In genomic region chr3:51075219-51075920, GRCm38 (mm10) we compare ENCODE assay signal across 9 mouse cellular contexts.
DNase-seq lines count a peak whose midpoint lies in the region; ATAC-seq and TF ChIP-seq lines count a peak whose summit lies in the region.
"Had no signal": no experiment of that assay in that cellular context is flagged by ENCODE, and none has a peak within 500 bp of the region (broad histone marks: within the 10 kb centered on the region; RNA-seq: fewer than 3 reads in every experiment).

No protein-coding gene starts in this region.

- peaks cover 21% of the 10 kb centered on the region for H3K4me1 ChIP-seq in kidney, embryonic 15.5 days
- H3K4me1 ChIP-seq in cerebellum, adult 2 months (ENCODE audit: control insufficient read depth, insufficient read depth, low read length) = no peaks in the 10 kb centered on the region; the same call in 1 of the 2 replicates
- peaks cover 11% of the 10 kb centered on the region; the same call in 1 of the 2 replicates for H3K4me1 ChIP-seq in hindbrain, embryonic 12.5 days

- 70% methylated on average over 10 of the region's 10 CpGs for WGBS in kidney, embryonic 15.5 days
- WGBS in cerebellum, adult 2 months = 10% methylated on average over 10 of the region's 10 CpGs
- 82% methylated on average over 10 of the region's 10 CpGs for WGBS in hindbrain, embryonic 12.5 days

- no peak overlapping the region for H3K27ac ChIP-seq in kidney, embryonic 15.5 days
- no peak overlapping the region for H3K27ac ChIP-seq in cerebellum, adult 2 months (ENCODE audit: insufficient read depth, low read length)
- H3K27ac ChIP-seq in hindbrain, embryonic 12.5 days = no peak overlapping the region
- H3K27ac ChIP-seq: liver, embryonic 14.5 days had no signal

- no peak overlapping the region for H3K4me3 ChIP-seq in kidney, embryonic 15.5 days (replicated peaks)
- H3K4me3 ChIP-seq in cerebellum, adult 2 months (replicated peaks; ENCODE audit: insufficient read depth, low read depth, low read length) = no peak overlapping the region
- no peak overlapping the region for H3K4me3 ChIP-seq in hindbrain, embryonic 12.5 days

- DNase-seq in kidney, postnatal 36 days = peak; percentile 15 to 37
- peak; percentile 43 to 66 for DNase-seq in cerebellum, adult 2 months
- peak; percentile 34 for DNase-seq in gastrocnemius, postnatal 14 days
- DNase-seq in lung, postnatal 14 days = peak; percentile 20
- DNase-seq in left cerebral cortex, adult 18-20 months (ENCODE audit: low spot score in 2 of 2) = no peak
- DNase-seq in yolk sac, embryonic 10.5 days (ENCODE audit: low spot score) = no peak

- no peak for ATAC-seq in kidney, embryonic 15.5 days (replicated peaks; ENCODE audit: low FRiP score)
- ATAC-seq in hindbrain, embryonic 12.5 days (ENCODE audit: low FRiP score) = no peak

- H3K9me3 ChIP-seq in kidney, embryonic 15.5 days (replicated peaks) = no peaks in the 10 kb centered on the region
- no peaks in the 10 kb centered on the region for H3K9me3 ChIP-seq in hindbrain, embryonic 12.5 days (replicated peaks)

- no peak for TF ChIP-seq CTCF in cerebellum, adult 2 months (IDR thresholded peaks at IDR 0.05; ENCODE audit: borderline replicate concordance, insufficient read depth, low read depth, low read length)

- intact Hi-C loops in gastrocnemius, postnatal 14 days (cut with DNase I; ENCODE audit: low total_unique reads) = no loop called here

- no peak overlapping the region for H3K9ac ChIP-seq in kidney, embryonic 15.5 days
- H3K9ac ChIP-seq in hindbrain, embryonic 12.5 days = no peak overlapping the region
- H3K9ac ChIP-seq: liver, embryonic 14.5 days had no signal

- no peaks in the 10 kb centered on the region for H3K36me3 ChIP-seq in kidney, embryonic 15.5 days
- H3K36me3 ChIP-seq in hindbrain, embryonic 12.5 days = no peaks in the 10 kb centered on the region

- TF ChIP-seq POLR2A in cerebellum, adult 2 months (IDR thresholded peaks at IDR 0.05; ENCODE audit: borderline replicate concordance, insufficient read depth, low read length) = no peak

- no peaks in the 10 kb centered on the region for H3K27me3 ChIP-seq in kidney, embryonic 15.5 days
- H3K27me3 ChIP-seq in cerebellum, adult 2 months (ENCODE audit: control insufficient read depth, insufficient read depth, low read length) = no peaks in the 10 kb centered on the region
- H3K27me3 ChIP-seq in hindbrain, embryonic 12.5 days = no peaks in the 10 kb centered on the region

- H3K4me2 ChIP-seq in kidney, embryonic 15.5 days = no peak overlapping the region
- H3K4me2 ChIP-seq in hindbrain, embryonic 12.5 days (replicated peaks) = no peak overlapping the region

Comparison
In these comparisons a context has a peak if more than half of its experiments do, and no peak if none do; other contexts are left out.
1. DNase-seq: peak in kidney, postnatal 36 days (2 of 2), cerebellum, adult 2 months (2 of 2), gastrocnemius, postnatal 14 days (single experiment) and lung, postnatal 14 days (single experiment); none in left cerebral cortex, adult 18-20 months (0 of 2) and yolk sac, embryonic 10.5 days (single experiment).